Mouse (Mus musculus) CD8-positive naive resting alpha-beta T cell, adult 2 months (primary cell): ENCODE results near the gene Kcnc1.

Experiments used
- DNase-seq, 2 experiments: peaks; one replicate each; pipeline ENCODE4 v3.0.0; 2022; ENCODE audit warnings: low read depth in 2 of 2, low spot score in 2 of 2

The Kcnc1 gene

GRCm38 (mm10) chr7:46418102-46418622 lies 21.9 kb downstream of the Kcnc1 start:
- DNase-seq = no peak

DNA sequence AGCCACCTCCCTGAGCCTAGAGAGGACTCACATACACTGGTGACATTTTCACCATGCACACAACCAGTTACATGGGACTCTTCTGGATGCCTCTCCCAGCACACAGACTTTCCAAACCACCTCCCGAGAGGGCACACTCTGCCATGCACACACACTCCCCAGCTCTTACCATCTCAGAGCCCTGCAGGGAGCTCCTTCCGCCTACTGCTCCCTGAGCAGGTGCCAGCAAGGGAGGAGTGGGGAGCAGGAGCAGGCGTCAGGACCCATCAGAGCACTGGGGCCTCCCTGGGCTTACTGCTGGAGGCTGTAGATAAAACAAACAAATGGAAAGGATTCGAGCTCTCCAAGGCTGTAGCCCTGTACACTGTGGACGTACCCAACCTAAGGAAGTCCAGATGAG lies 25.2 kb downstream of the Kcnc1 start:
- DNase-seq = no peak

- DNase-seq = no peak
Measured at GRCm38 (mm10) chr7:46422052-46422763, 25.9 kb downstream of the Kcnc1 start.

GRCm38 (mm10) chr7:46422764-46423412 lies 26.6 kb downstream of the Kcnc1 start:
- peak; percentile 72 to 82 for DNase-seq

DNA sequence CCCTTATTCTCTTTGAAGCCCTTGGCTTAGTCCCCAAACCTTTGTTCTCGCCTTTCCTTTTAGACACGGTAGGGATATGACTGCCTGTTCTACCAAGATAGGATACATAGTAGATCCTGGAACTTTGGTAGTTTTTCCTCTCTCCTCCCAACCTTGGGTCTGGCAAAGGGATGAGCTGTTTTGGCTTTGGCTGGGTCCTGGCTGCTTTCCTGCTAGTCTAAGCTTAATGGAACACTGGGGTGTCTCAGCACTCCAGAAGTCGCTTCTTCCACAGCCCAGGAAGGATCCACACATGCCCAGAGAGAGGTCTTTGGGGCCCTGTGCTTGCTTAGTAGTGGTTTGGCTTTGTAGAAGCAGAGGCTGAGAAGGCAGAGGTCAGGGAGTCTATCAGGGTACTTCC lies 27.7 kb downstream of the Kcnc1 start:
- no peak for DNase-seq

- DNase-seq = no peak
Measured at GRCm38 (mm10) chr7:46425012-46425411, 28.7 kb downstream of the Kcnc1 start.

GRCm38 (mm10) chr7:46433874-46434273 lies 37.6 kb downstream of the Kcnc1 start:
- DNase-seq = no peak

GRCm38 (mm10) chr7:46435833-46436232 lies 39.5 kb downstream of the Kcnc1 start:
- peak in 1 of 2 experiments; percentile 7 for DNase-seq

- no peak for DNase-seq
Measured at GRCm38 (mm10) chr7:46438537-46439141, 42.3 kb downstream of the Kcnc1 start.

- DNase-seq = no peak
Measured at GRCm38 (mm10) chr7:46443163-46443562, 46.9 kb downstream of the Kcnc1 start.

DNA sequence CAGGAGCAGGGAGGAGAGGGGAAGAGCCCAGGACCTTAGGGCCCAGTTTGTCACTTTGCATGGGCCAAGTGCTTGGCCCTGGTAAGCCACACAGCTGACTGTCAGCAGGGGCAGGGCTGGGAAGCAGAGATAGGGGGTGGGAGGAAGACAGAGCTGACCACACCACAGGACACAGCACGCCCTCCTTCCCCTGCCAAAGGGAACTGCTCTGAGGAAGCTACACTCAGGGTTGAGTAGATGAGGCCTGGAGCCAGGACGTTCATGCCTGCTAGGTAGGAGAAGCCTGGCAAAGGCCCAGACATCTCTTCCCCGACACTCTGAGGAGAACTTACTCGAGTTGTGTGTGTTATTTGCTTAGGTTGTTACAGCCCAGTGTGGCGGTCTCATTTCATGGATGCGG lies 49.6 kb downstream of the Kcnc1 start:
- DNase-seq = no peak

GRCm38 (mm10) chr7:46447473-46448165 lies 51.3 kb downstream of the Kcnc1 start:
- DNase-seq = no peak

- DNase-seq = no peak
Measured at GRCm38 (mm10) chr7:46448922-46449645, 52.8 kb downstream of the Kcnc1 start.

DNA sequence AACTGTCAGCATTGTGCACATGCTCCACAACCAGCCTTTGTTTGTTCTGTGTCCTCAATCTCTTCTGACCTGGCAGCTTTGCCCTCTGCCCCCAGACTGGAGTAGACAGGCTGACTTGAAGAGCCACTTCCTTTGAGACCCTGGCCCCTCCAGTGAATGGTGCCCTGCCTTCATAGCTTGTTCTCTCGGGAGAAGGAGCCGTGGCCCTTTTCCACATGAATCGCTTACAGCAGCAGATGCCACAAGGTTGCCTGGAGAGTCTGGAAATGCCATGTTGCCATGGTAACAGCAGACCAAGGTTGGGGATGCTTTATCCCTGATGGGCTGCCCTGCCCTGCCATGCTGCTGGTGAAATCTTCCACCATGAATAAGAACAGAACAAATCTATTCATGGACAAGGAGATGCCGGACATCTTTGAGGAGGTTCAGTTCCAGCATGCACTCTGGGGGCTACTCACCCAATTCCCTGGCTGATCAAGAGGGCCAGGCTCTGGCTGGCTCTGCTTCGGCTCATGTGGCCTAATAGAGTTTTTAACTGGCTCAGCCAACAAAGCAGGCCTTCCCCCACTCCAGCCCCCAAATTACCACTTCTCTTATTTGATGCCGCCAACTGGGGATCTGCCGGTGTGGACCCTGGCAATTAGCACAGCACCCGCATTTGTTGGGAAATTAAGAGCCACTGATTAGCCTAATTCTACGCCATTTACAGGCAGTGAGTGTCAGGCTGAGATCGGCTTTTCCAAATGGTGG lies 57.8 kb downstream of the Kcnc1 start:
- no peak for DNase-seq

DNA sequence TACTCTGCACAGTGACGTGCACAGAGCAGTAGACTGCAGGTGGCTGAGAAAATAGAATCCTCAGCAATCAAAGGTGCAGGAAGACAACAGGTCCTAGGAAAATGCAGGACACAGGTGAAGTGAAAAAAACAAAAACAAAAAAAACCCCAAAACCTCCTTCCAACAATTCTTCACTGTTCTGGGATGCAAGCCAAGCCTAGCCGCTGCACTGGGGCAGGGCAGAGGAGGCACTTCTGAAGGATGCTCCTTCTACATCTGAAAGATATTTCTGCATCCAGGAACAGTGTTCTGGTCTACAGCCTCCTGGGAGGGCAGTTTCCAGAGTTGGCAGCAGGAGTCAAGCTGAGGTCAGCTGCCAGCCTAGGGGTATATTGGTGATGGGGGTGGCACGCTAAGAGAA lies 61.6 kb downstream of the Kcnc1 start:
- DNase-seq = no peak

- no peak for DNase-seq
Measured at GRCm38 (mm10) chr7:46459200-46459599, 62.9 kb downstream of the Kcnc1 start.

DNA sequence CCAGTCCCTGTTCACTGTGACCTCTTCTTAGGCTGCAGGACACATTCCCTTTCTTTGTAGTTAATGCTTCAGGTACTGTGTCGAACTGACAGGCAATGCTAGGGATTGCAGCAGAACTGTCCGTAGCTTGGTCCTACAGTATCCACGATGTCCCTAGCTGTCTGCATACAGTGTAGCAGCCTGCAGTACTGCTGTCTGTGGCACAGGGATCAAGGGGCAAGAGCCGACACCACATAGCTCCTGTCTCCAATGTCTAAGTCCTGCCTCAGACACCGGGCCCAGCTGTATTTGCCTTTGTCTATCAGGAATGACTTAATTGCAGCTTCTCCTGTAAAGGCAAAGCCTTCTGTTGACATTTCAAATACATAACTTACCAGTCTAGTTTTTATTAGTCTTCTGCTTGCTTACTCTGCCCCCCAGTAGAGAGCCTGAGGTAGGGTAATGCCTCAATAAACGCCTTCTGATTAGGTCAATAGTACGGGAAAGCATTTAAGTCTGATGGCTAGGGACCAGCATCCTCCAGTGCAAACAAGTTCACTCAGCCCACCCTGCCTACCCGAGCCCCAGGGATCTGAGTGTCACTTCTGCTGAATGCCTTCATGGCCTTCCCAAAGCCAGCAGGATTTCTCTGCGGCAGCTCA lies 63.4 kb downstream of the Kcnc1 start:
- DNase-seq = no peak

- no peak for DNase-seq
Measured at GRCm38 (mm10) chr7:46462287-46462686, 66.0 kb downstream of the Kcnc1 start.

DNA sequence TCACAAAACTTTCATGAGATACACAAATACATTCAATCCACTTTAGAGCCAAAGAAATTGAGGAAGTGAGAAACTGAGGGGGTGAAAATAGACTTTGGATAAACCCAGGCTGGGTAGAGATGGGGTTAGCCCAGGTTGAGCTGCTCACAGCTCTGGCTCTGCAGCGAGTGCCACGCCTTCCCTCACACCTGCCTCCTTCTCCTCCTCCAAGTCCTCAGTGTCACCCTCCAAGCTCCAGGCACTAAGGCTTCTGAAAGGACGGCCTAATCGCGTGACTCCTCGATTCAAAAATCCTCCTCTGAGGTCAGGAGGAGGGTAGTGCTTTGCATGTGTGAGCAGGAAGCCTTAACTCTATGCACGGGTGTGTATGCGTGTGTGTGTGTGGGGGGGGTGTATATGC lies 66.8 kb downstream of the Kcnc1 start:
- no peak for DNase-seq
